Mouse (Mus musculus): Measurements from ENCODE around the gene Shank2.

Shank2 gene

DNA sequence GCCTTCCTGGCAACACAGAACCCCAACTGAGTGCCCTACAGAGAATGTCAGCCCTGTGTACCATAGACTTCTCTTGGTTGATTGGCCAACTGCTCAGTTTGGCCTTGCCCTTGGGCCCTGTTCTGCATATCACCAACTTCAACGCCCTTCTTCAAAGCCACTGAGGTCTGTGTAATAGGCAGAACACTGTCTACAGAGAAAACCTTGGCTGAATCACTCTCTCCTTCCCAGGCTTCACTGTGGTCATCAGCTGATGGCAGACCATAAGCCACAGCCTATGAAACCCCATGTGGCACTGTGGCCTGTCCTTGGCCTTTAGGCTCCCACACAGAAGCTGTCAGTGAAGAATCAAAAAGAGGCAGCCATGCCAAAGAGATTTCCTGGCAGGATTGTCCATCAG lies 457.2 kb downstream of the Shank2 start:
- intact Hi-C loops (cut with DNase I) = no loop called here

GRCm38 (mm10) chr7:144461246-144461902 lies 459.6 kb downstream of the Shank2 start:
- intact Hi-C loops (cut with DNase I) = no loop called here

DNA sequence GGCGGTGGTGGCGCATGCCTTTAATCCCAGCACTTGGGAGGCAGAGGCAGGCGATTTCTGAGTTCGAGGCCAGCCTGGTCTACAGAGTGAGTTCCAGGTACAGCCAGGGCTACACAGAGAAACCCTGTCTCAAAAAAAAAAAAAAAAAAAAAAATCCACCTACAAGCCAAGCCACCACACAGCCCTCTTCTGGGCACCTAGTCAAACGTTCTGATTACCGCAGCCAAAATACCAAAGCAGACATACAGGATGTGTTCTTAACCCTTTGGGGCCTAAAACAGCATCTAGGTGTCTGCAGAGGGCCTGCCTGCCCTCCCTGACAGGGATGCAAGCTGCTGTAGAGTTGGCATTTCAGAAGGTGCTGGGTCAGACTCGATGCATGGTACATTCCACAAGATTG lies 460.8 kb downstream of the Shank2 start:
- intact Hi-C loops (cut with DNase I) = no loop called here

- intact Hi-C loops (cut with DNase I) = no loop called here
These were observed 467.0 kb downstream of the Shank2 start for GRCm38 (mm10) chr7:144468741-144469140.

DNA sequence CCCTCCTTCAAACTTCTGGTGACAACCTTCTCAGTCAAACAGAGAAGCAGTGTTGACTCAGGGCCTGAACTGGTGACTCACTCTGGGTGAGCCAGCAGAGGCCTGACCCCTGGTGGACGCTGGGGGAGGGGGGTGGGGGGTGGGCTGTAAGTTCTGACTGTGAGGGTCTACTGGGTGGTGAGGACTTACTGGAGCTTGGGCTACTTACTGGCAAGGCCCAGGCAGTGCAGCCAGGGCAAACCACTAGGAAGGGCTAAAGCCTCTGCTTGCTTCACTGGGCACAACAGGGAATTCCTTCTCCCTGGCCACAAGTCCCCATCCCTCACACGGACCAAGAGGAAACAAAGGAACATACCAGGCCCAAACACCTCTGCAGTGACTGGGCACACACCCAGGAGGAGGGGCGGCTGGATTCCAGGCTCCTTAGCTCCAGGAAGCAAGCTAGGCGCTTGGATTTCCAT lies 467.5 kb downstream of the Shank2 start:
- intact Hi-C loops (cut with DNase I) = no loop called here

DNA sequence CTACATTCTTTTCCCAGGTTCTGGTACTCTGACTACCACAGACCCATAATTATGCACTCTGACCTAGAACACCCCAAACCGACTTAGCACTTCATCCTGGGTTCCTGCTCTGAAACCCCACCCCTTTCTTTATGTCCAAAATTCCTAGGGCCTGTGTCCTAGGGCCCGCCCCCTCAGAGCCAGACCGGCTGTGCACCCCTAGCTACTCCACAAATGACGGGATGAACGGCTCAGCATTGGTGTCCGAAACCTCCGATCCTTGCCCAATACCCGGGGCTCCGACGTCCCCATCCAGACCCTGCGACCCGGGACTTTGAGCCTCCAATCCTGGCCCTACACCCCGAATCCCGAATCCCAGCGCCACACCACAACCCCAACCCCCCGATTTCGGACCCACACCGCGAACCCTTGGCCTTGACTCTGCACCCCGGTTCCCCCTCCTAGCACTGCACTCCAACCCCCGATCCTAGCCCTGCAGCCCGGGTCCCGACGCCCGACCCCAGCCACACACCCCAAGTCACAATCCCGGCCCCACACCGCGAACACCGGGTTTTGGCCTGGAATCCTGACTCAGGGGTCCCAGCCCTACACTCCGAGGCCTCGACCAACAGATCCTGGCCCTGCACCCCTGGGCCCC lies 468.3 kb downstream of the Shank2 start:
- intact Hi-C loops (cut with DNase I) = no loop called here

DNA sequence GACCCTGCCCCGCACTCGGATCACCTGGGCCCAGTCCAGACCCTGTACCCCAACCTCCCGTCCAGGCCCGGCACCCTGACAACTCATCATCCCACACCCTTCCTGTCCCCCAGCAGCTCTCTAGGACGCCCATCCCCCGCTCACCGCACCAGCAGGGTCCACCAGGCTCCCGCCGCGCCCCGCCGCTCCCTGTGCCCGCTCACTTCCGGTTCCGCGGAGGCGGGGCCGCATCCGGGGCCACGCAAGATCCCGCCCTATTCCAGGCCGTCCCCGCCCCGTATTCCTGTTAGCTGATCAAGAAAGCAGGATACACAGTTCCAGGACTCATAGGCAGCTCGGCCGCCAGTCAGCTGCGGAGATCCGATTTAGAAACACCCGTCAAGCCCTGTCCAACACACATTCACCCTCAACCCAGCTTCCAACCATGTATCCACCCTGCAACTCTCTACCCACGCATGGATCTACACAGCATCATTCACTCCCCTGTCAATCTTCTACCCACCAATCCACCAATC lies 468.9 kb downstream of the Shank2 start, which contains the start of gene Cttn:
Gene Cttn (minus strand): TSS at position 465 of the 515 bp plus-strand sequence.
- intact Hi-C loops (cut with DNase I) = no loop called here

- intact Hi-C loops (cut with DNase I) = no loop called here
These were observed 469.4 kb downstream of the Shank2 start for GRCm38 (mm10) chr7:144471103-144471502.

- intact Hi-C loops (cut with DNase I) = no loop called here
These were observed 471.8 kb downstream of the Shank2 start for GRCm38 (mm10) chr7:144473486-144473885.

Small RNAs within 50 kb of the gene (microRNA-seq; reads per million reads assigned to microRNA genes)
- gene Mir3105 = 6.7 to 11.7 reads per million in 2 experiments
